Mouse (Mus musculus): Measurements from ENCODE around the gene Cux2. TPM values are rescaled to one million over a fixed set of nuclear protein-coding genes. Genes with fewer than 3 reads are reported as not detected.

Cux2 gene
- polyA plus RNA-seq, 1 experiment from 2014 or later: 9.9 TPM

GRCm38 (mm10) chr5:122032471-122033166 is 17.3 kb downstream of the Cux2 start:
- no peak for ATAC-seq (replicated peaks; ENCODE audit: low FRiP score)

GRCm38 (mm10) chr5:122031146-122031545 is 18.8 kb downstream of the Cux2 start:
- WGBS: 64% methylated on average over 12 of the region's 12 CpGs
- no peak for ATAC-seq (replicated peaks; ENCODE audit: low FRiP score)
- Histone ChIP-seq H3K9me3 (replicated peaks) (0 out of 2 replicates have a peak, but pooled peaks cover under 1% of the 10 kb centered on the region), H3K36me3 (peaks cover 4% of the 10 kb centered on the region), H3K4me2 (no peak overlapping the region), H3K27me3 (no peaks in the 10 kb centered on the region), H3K4me3 (replicated peaks) (no peak overlapping the region), H3K9ac (no peak overlapping the region), H3K27ac (no peak overlapping the region), H3K4me1 (peaks cover 13% of the 10 kb centered on the region)

More at GRCm38 (mm10) chr5:122032471-122033166, 17.3 kb downstream of the Cux2 start:
- H3K9me3 ChIP-seq (replicated peaks): peaks cover 6% of the 10 kb centered on the region; the same call in 1 of the 2 replicates
- no peak overlapping the region for H3K9ac ChIP-seq
- no peak overlapping the region for H3K4me3 ChIP-seq (replicated peaks)
- H3K4me1 ChIP-seq: peaks cover 13% of the 10 kb centered on the region
- H3K27me3 ChIP-seq: no peaks in the 10 kb centered on the region
- no peak overlapping the region for H3K4me2 ChIP-seq
- H3K27ac ChIP-seq: no peak overlapping the region
- peaks cover 18% of the 10 kb centered on the region for H3K36me3 ChIP-seq
- 65% methylated on average over 19 of the region's 19 CpGs for WGBS

- no peak overlapping the region for H3K27ac ChIP-seq
- H3K4me1 ChIP-seq: peaks cover 13% of the 10 kb centered on the region
- 0 out of 2 replicates have a peak, but pooled peaks have one; percentile 54 for ATAC-seq (replicated peaks; ENCODE audit: low FRiP score)
- H3K9me3 ChIP-seq (replicated peaks): no peaks in the 10 kb centered on the region
- H3K4me3 ChIP-seq (replicated peaks): no peak overlapping the region
- H3K36me3 ChIP-seq: no peaks in the 10 kb centered on the region
- H3K4me2 ChIP-seq: no peak overlapping the region
- no peak overlapping the region for H3K9ac ChIP-seq
- 56% methylated on average over 11 of the region's 11 CpGs for WGBS
- no peaks in the 10 kb centered on the region for H3K27me3 ChIP-seq
Measured at GRCm38 (mm10) chr5:122030640-122031039, 19.3 kb downstream of the Cux2 start.

- no peak for ATAC-seq (replicated peaks; ENCODE audit: low FRiP score)
Measured at GRCm38 (mm10) chr5:122026771-122027170, 23.1 kb downstream of the Cux2 start.

GRCm38 (mm10) chr5:122026284-122026683 is 23.6 kb downstream of the Cux2 start:
- Histone ChIP-seq H3K36me3 (no peaks in the 10 kb centered on the region; the same call in 1 of the 2 replicates), H3K9me3 (replicated peaks) (no peaks in the 10 kb centered on the region; the same call in 1 of the 2 replicates), H3K27ac (no peak overlapping the region), H3K4me2 (no peak overlapping the region), H3K9ac (no peak overlapping the region), H3K4me1 (0 out of 2 replicates have a peak, but pooled peaks cover 5% of the 10 kb centered on the region), H3K27me3 (no peaks in the 10 kb centered on the region), H3K4me3 (replicated peaks) (no peak overlapping the region)
- 63% methylated on average over 7 of the region's 7 CpGs for WGBS
- no peak for ATAC-seq (replicated peaks; ENCODE audit: low FRiP score)

More at GRCm38 (mm10) chr5:122026771-122027170, 23.1 kb downstream of the Cux2 start:
- H3K27ac ChIP-seq: no peak overlapping the region
- H3K4me2 ChIP-seq: no peak overlapping the region
- H3K4me1 ChIP-seq: 0 out of 2 replicates have a peak, but pooled peaks cover 5% of the 10 kb centered on the region
- no peaks in the 10 kb centered on the region; the same call in 1 of the 2 replicates for H3K9me3 ChIP-seq (replicated peaks)
- no peak overlapping the region for H3K9ac ChIP-seq
- H3K4me3 ChIP-seq (replicated peaks): no peak overlapping the region
- 80% methylated on average over 9 of the region's 9 CpGs for WGBS
- H3K36me3 ChIP-seq: no peaks in the 10 kb centered on the region; the same call in 1 of the 2 replicates
- H3K27me3 ChIP-seq: no peaks in the 10 kb centered on the region

- Histone ChIP-seq H3K27me3 (no peaks in the 10 kb centered on the region), H3K27ac (no peak overlapping the region), H3K4me3 (replicated peaks) (no peak overlapping the region), H3K4me2 (no peak overlapping the region), H3K9ac (no peak overlapping the region), H3K4me1 (no peaks in the 10 kb centered on the region), H3K36me3 (no peaks in the 10 kb centered on the region; the same call in 1 of the 2 replicates), H3K9me3 (replicated peaks) (no peaks in the 10 kb centered on the region; the same call in 1 of the 2 replicates)
- ATAC-seq (replicated peaks; ENCODE audit: low FRiP score): no peak
- 93% methylated on average over 11 of the region's 11 CpGs for WGBS
Measured at GRCm38 (mm10) chr5:122025117-122025516, 24.8 kb downstream of the Cux2 start.

GRCm38 (mm10) chr5:122019288-122019687 is 30.6 kb downstream of the Cux2 start:
- WGBS: 81% methylated on average over 17 of the region's 17 CpGs
- ATAC-seq (replicated peaks; ENCODE audit: low FRiP score): no peak
- no peaks in the 10 kb centered on the region; the same call in 1 of the 2 replicates for H3K9me3 ChIP-seq (replicated peaks)
- H3K27ac ChIP-seq: no peak overlapping the region
- H3K36me3 ChIP-seq: no peaks in the 10 kb centered on the region; the same call in 1 of the 2 replicates
- peaks cover 35% of the 10 kb centered on the region for H3K4me1 ChIP-seq
- H3K9ac ChIP-seq: no peak overlapping the region
- H3K4me3 ChIP-seq (replicated peaks): no peak overlapping the region
- H3K27me3 ChIP-seq: no peaks in the 10 kb centered on the region
- H3K4me2 ChIP-seq: no peak overlapping the region

- Histone ChIP-seq H3K9me3 (replicated peaks) (no peaks in the 10 kb centered on the region; the same call in 1 of the 2 replicates), H3K4me1 (peaks cover 35% of the 10 kb centered on the region), H3K27ac (no peak overlapping the region), H3K36me3 (no peaks in the 10 kb centered on the region; the same call in 1 of the 2 replicates), H3K4me3 (replicated peaks) (no peak overlapping the region), H3K4me2 (no peak overlapping the region), H3K9ac (no peak overlapping the region), H3K27me3 (no peaks in the 10 kb centered on the region)
- 44% methylated on average over 9 of the region's 9 CpGs for WGBS
- no peak for ATAC-seq (replicated peaks; ENCODE audit: low FRiP score)
Measured at GRCm38 (mm10) chr5:122017778-122018177, 32.1 kb downstream of the Cux2 start.

GRCm38 (mm10) chr5:122017269-122017668 is 32.6 kb downstream of the Cux2 start:
- Histone ChIP-seq H3K36me3 (no peaks in the 10 kb centered on the region; the same call in 1 of the 2 replicates), H3K27ac (no peak overlapping the region), H3K9ac (no peak overlapping the region), H3K4me3 (replicated peaks) (no peak overlapping the region), H3K27me3 (no peaks in the 10 kb centered on the region), H3K4me1 (peaks cover 35% of the 10 kb centered on the region), H3K4me2 (no peak overlapping the region), H3K9me3 (replicated peaks) (no peaks in the 10 kb centered on the region)
- no peak for ATAC-seq (replicated peaks; ENCODE audit: low FRiP score)
- 24% methylated on average over 13 of the region's 13 CpGs for WGBS

- no peak for ATAC-seq (replicated peaks; ENCODE audit: low FRiP score)
- Histone ChIP-seq H3K4me1 (peaks cover 35% of the 10 kb centered on the region), H3K9me3 (replicated peaks) (no peaks in the 10 kb centered on the region), H3K9ac (no peak overlapping the region), H3K4me3 (replicated peaks) (no peak overlapping the region), H3K36me3 (no peaks in the 10 kb centered on the region), H3K27ac (no peak overlapping the region), H3K4me2 (no peak overlapping the region), H3K27me3 (no peaks in the 10 kb centered on the region)
- WGBS: 75% methylated on average over 6 of the region's 6 CpGs
Measured at GRCm38 (mm10) chr5:122016744-122017143, 33.2 kb downstream of the Cux2 start.

- no peak overlapping the region for H3K4me2 ChIP-seq
- ATAC-seq (replicated peaks; ENCODE audit: low FRiP score): no peak
- H3K27ac ChIP-seq: no peak overlapping the region
- no peak overlapping the region for H3K9ac ChIP-seq
- no peak overlapping the region for H3K4me3 ChIP-seq (replicated peaks)
- H3K27me3 ChIP-seq: no peaks in the 10 kb centered on the region
- H3K36me3 ChIP-seq: no peaks in the 10 kb centered on the region
- 69% methylated on average over 17 of the region's 17 CpGs for WGBS
- H3K4me1 ChIP-seq: peaks cover 35% of the 10 kb centered on the region
- H3K9me3 ChIP-seq (replicated peaks): no peaks in the 10 kb centered on the region
Measured at GRCm38 (mm10) chr5:122015149-122015548, 34.8 kb downstream of the Cux2 start.

- 73% methylated on average over 8 of the region's 8 CpGs for WGBS
- no peak for ATAC-seq (replicated peaks; ENCODE audit: low FRiP score)
- Histone ChIP-seq H3K27ac (no peak overlapping the region), H3K4me2 (no peak overlapping the region), H3K9me3 (replicated peaks) (no peaks in the 10 kb centered on the region), H3K9ac (no peak overlapping the region), H3K36me3 (no peaks in the 10 kb centered on the region), H3K4me3 (replicated peaks) (no peak overlapping the region), H3K27me3 (no peaks in the 10 kb centered on the region), H3K4me1 (peaks cover 35% of the 10 kb centered on the region)
Measured at GRCm38 (mm10) chr5:122014671-122015070, 35.2 kb downstream of the Cux2 start.

Measured in kidney, embryonic 15.5 days (tissue).